Mouse (Mus musculus): Measurements from ENCODE around the gene Ttc7b.

GRCm38 (mm10) chr12:100402296-100403004 lies 118.2 kb downstream of the Ttc7b start:
- TF ChIP-seq CTCF (IDR thresholded peaks at IDR 0.05; ENCODE audit: low read depth) (no peak), EP300 (IDR thresholded peaks at IDR 0.05; ENCODE audit: low read depth) (no peak)

Measured in liver, postnatal 0 days (tissue).